Mouse (Mus musculus) megakaryocyte, embryonic 14.5 days (primary cell): ENCODE results near the gene Sod2.
"Not testable (repeated sequence)": the region's sequence is repeated elsewhere in the genome, so short reads cannot be mapped to it uniquely, and the experiment has no call there.

Source experiments
- FLI1 ChIP-seq: IDR thresholded peaks from 2 replicates; pipeline ENCODE4 v1.6.1; 2012; ENCODE audit warnings: low read length, inconsistent platforms, mixed read lengths
- GATA1 ChIP-seq: IDR thresholded peaks from 3 replicates; pipeline ENCODE4 v1.6.1; 2012; ENCODE audit warnings: mixed read lengths, low read length, inconsistent platforms, borderline replicate concordance

DNA sequence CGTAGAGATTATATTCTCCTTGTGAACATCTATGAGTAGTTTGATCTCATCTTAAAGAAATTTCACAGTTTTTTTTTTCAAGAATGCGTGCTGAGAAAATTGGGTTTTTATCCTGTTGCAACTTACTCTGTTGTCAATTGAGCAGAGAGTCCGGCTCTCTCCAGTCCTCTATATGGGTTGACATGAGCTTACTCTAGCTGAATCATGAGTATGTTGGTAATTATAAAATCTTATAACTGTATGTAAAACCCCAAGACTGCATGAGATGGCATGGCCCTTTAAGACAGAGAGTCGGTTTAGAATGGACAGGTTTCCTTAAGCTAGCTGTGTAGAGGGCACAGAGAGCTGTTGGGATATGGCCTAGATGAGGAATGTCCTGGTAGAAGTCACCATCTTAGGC lies 54.2 kb downstream of the Sod2 start, which contains the start of gene Tcp10b:
- not testable (repeated sequence) for TF ChIP-seq GATA1, FLI1
